Mouse (Mus musculus) embryonic facial prominence, embryonic 15.5 days (tissue): ENCODE data around the gene Fus. TPM values are rescaled to one million over a fixed set of nuclear protein-coding genes. Genes with fewer than 3 reads are reported as not detected.

Source experiments
- ATAC-seq: fragments of 200-750 bp; cut with Nextera tagmentation; 2 replicates; pipeline ENCODE4 v1.8.0; 2017; ENCODE audit warnings: low read depth, moderate TSS enrichment; ENCODE audit not compliant: insufficient number of reproducible peaks, low FRiP score, low TSS enrichment
- H3K27ac ChIP-seq: fragments of 300-500 bp; sonication (generic); replicated peaks from 2 replicates; pipeline ENCODE4 v1.5.1; 2015; ENCODE audit warnings: mild to moderate bottlenecking, inconsistent platforms
- H3K27me3 ChIP-seq: fragments of 300-500 bp; sonication (generic); 2 replicates; pipeline ENCODE4 v1.6.1; 2015; ENCODE audit warnings: inconsistent platforms
- H3K36me3 ChIP-seq: fragments of 300-500 bp; sonication (generic); 2 replicates; pipeline ENCODE4 v1.6.1; 2015; ENCODE audit warnings: mild to moderate bottlenecking, inconsistent platforms
- H3K4me1 ChIP-seq: fragments of 300-500 bp; sonication (generic); 2 replicates; pipeline ENCODE4 v1.6.1; 2015; ENCODE audit warnings: inconsistent platforms
- H3K4me2 ChIP-seq: fragments of 300-500 bp; sonication (generic); replicated peaks from 2 replicates; pipeline ENCODE4 v1.6.1; 2015; ENCODE audit warnings: mild to moderate bottlenecking, inconsistent platforms
- H3K4me3 ChIP-seq: fragments of 300-500 bp; sonication (generic); replicated peaks from 2 replicates; pipeline ENCODE4 v1.5.1; 2015; ENCODE audit warnings: mild to moderate bottlenecking, inconsistent platforms
- H3K9ac ChIP-seq: fragments of 300-500 bp; sonication (generic); 2 replicates; pipeline ENCODE4 v1.6.1; 2015; ENCODE audit warnings: inconsistent platforms
- H3K9me3 ChIP-seq: fragments of 300-500 bp; sonication (generic); replicated peaks from 2 replicates; pipeline ENCODE4 v1.6.1; 2016; ENCODE audit warnings: inconsistent platforms
- WGBS: fragments of 180-500 bp; shearing (Covaris S2); methylation state at CpG from one replicate; pipeline ENCODE4 v1.1.7; 2015; 5-methylcytosine and 5-hydroxymethylcytosine counted together
- polyA plus RNA-seq: library from polyadenylated mRNA; unstranded; fragments of >200 nt; fragmentation: Nextera tagmentation; extraction: Ambion mirVana; gene quantifications from 2 replicates; pipeline ENCODE4 v1.2.1, GENCODE M21; 2015

The Fus gene
- polyA plus RNA-seq, 1 experiment from 2014 or later = 418 TPM

DNA sequence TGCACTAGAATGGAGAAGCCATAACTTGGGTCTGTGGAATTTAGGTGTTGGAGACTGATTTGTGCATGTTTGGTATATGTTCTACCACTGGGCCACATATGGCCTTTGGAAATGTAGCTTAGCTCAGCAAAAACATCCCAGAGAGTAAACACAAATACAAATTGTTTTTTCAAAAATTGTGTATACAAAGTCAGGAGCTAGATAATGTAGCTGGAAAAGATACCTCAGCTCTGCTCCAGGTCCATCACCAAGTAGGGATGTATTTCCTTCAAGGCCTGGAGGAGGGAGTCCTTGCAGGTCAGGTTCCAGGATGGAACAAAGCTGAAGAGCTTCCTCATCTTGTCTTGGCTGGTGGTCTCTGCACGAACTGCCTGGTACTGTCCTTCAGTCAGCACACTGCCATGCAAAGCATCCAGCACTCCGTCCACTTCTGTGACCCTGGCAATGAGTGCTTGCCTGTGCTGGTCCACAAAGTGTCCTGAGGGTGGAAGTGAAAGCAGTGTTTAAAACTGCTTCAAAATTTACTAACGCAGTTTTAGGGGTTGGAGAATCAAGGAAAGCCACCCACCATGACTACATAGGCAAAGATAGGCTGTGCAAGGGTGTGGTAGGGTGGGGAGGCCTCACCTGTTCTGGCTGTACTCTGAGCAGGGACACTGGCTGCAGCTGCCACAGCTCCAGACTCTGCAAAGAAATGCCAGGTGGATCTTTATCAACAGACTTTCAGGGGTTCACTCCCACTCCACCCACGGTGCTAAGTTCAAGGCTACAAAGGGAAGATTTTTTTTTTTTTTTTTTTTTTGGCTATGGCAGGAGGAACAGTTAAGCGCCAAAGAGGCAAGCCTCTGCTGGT, 25.5 kb downstream of the Fus start:
- Histone ChIP-seq H3K27me3 (no peaks in the 10 kb centered on the region), H3K4me2 (peak overlapping the region; percentile 53), H3K27ac (peak overlapping the region; percentile 52), H3K4me3 (peak overlapping the region; percentile 40), H3K36me3 (peaks cover 27% of the 10 kb centered on the region; the same call in 1 of the 2 replicates), H3K9ac (peak overlapping the region; percentile 18; the same call in 1 of the 2 replicates), H3K4me1 (peaks cover 13% of the 10 kb centered on the region), H3K9me3 (no peaks in the 10 kb centered on the region)
- 42% methylated on average over 5 of the region's 5 CpGs for WGBS
- ATAC-seq = 0 out of 2 replicates have a peak, but pooled peaks have one; percentile 16

GRCm38 (mm10) chr7:127993341-127993977, 26.2 kb downstream of the Fus start, which contains the start of gene Pycard:
TSS of gene Pycard (minus strand) at chr7:127993867.
- H3K27me3 ChIP-seq = no peaks in the 10 kb centered on the region
- peak within 1 kb of the TSS; percentile 52 for H3K27ac ChIP-seq
- peak within 1 kb of the TSS; percentile 40 for H3K4me3 ChIP-seq
- ATAC-seq = peak; percentile 59; the same call in 1 of the 2 replicates
- H3K36me3 ChIP-seq = peaks cover 21% of the 10 kb centered on the region; the same call in 1 of the 2 replicates
- peak within 1 kb of the TSS; percentile 53 for H3K4me2 ChIP-seq
- H3K4me1 ChIP-seq = peaks cover 13% of the 10 kb centered on the region
- H3K9me3 ChIP-seq = no peaks in the 10 kb centered on the region
- H3K9ac ChIP-seq = peak within 1 kb of the TSS; percentile 18; the same call in 1 of the 2 replicates
- 11% methylated on average over 18 of the region's 18 CpGs for WGBS

DNA sequence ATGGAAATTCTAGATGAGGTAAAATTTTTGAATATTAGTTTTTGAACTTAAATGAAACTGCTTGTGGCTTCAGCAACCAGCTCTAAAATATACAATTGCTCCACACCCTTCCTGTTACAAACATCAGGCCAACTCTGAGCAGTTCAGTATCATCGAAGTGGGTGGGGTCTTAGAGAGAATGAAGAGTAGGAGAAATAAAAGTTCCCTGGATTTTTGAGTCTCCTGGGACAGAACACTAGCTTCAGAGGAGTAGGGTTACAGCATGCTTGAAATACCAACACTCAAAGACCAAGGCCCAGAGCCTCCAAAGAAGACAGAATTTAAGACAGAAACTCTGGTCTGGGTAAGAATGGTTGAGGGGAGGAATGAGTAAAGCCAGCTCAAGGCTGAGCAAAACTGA, 32.2 kb downstream of the Fus start:
- Histone ChIP-seq H3K27ac (peak overlapping the region; percentile 49; the same call in 1 of the 2 replicates), H3K36me3 (no peaks in the 10 kb centered on the region), H3K4me3 (no peak overlapping the region), H3K4me1 (peaks cover 5% of the 10 kb centered on the region), H3K9ac (no peak overlapping the region), H3K4me2 (no peak overlapping the region), H3K27me3 (no peaks in the 10 kb centered on the region), H3K9me3 (no peaks in the 10 kb centered on the region)
- WGBS = 26% methylated on average over 1 of the region's 1 CpGs
- ATAC-seq = no peak

GRCm38 (mm10) chr7:128000068-128000950, 33.1 kb downstream of the Fus start:
- no peak for ATAC-seq
- Histone ChIP-seq H3K4me1 (peaks cover 11% of the 10 kb centered on the region), H3K36me3 (no peaks in the 10 kb centered on the region), H3K4me2 (no peak overlapping the region), H3K9me3 (no peaks in the 10 kb centered on the region), H3K4me3 (no peak overlapping the region), H3K27ac (no peak overlapping the region), H3K27me3 (no peaks in the 10 kb centered on the region), H3K9ac (no peak overlapping the region)
- 61% methylated on average over 1 of the region's 1 CpGs for WGBS

- Histone ChIP-seq H3K36me3 (no peaks in the 10 kb centered on the region), H3K9ac (no peak overlapping the region), H3K9me3 (no peaks in the 10 kb centered on the region), H3K27ac (no peak overlapping the region; the same call in 1 of the 2 replicates), H3K4me2 (no peak overlapping the region), H3K27me3 (no peaks in the 10 kb centered on the region), H3K4me3 (no peak overlapping the region), H3K4me1 (peaks cover 11% of the 10 kb centered on the region)
- WGBS = 84% methylated on average over 6 of the region's 6 CpGs
- ATAC-seq = no peak
Measured at GRCm38 (mm10) chr7:128003098-128003497, 35.8 kb downstream of the Fus start.

- WGBS = 76% methylated on average over 2 of the region's 2 CpGs
Measured at GRCm38 (mm10) chr7:128003688-128004087, 36.4 kb downstream of the Fus start, which contains the start of gene Trim72. TSS of gene Trim72 (plus strand) at chr7:128003949.

DNA sequence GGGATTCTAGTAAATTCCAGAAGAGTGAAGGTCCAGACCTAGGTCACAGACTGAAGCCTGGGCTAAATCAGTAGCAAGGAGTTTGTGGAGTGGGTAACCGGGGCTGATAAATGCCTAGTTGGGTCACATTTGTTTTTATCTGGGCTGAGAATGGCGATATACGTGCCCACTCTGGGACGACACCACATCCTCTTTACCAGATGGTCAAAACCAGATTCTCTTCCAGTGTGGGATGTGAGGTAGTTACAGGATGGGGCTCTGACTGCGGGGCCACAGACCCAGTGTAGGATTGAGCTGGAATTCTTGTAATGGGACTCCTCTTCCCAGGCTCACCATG, 36.9 kb downstream of the Fus start:
- H3K36me3 ChIP-seq = no peaks in the 10 kb centered on the region
- peak overlapping the region; percentile 34 for H3K4me3 ChIP-seq
- WGBS = 54% methylated on average over 5 of the region's 5 CpGs
- 0 out of 2 replicates have a peak, but pooled peaks have one; percentile 32 for ATAC-seq
- H3K27me3 ChIP-seq = no peaks in the 10 kb centered on the region
- no peaks in the 10 kb centered on the region for H3K9me3 ChIP-seq
- H3K4me2 ChIP-seq = peak overlapping the region; percentile 46
- peaks cover 11% of the 10 kb centered on the region for H3K4me1 ChIP-seq
- peak overlapping the region; percentile 82 for H3K27ac ChIP-seq
- H3K9ac ChIP-seq = no peak overlapping the region

More at GRCm38 (mm10) chr7:128003688-128004087, 36.4 kb downstream of the Fus start, which contains the start of gene Trim72:
- peaks cover 11% of the 10 kb centered on the region for H3K4me1 ChIP-seq
- ATAC-seq = no peak
- H3K9me3 ChIP-seq = no peaks in the 10 kb centered on the region
- peak within 1 kb of the TSS; percentile 82 for H3K27ac ChIP-seq
- H3K9ac ChIP-seq = no peak within 1 kb of the TSS; the same call in 1 of the 2 replicates
- H3K36me3 ChIP-seq = no peaks in the 10 kb centered on the region
- peak within 1 kb of the TSS; percentile 34 for H3K4me3 ChIP-seq
- peak within 1 kb of the TSS; percentile 46 for H3K4me2 ChIP-seq
- no peaks in the 10 kb centered on the region for H3K27me3 ChIP-seq

- Histone ChIP-seq H3K4me2 (peak overlapping the region; percentile 46), H3K9me3 (no peaks in the 10 kb centered on the region), H3K9ac (no peak overlapping the region; the same call in 1 of the 2 replicates), H3K27me3 (no peaks in the 10 kb centered on the region), H3K4me3 (peak overlapping the region; percentile 34), H3K27ac (peak overlapping the region; percentile 82), H3K36me3 (no peaks in the 10 kb centered on the region), H3K4me1 (peaks cover 11% of the 10 kb centered on the region)
- WGBS = 13% methylated on average over 35 of the region's 35 CpGs
- ATAC-seq = peak; percentile 72; the same call in 1 of the 2 replicates
Measured at GRCm38 (mm10) chr7:128004487-128005362, 37.5 kb downstream of the Fus start.

DNA sequence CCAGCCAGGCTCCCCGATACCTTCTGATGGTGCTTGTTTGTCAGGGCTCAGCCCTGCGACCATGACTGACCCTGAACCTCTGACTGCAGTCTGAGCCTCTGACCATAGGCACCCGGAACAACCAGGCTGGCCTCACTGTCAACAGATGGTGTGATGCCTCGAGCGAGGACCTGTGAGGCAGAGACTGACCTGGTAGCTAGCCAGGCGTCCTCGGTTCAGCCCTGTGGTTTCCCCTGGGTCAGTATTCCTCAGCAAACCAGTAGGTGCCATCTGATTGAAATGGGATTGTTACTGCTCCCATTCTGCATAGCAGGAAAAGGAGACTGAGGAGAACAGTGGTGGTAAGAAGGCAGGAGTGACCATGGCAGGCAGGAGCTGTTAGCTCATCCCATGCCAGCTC, 38.9 kb downstream of the Fus start:
- H3K36me3 ChIP-seq = no peaks in the 10 kb centered on the region
- H3K4me1 ChIP-seq = peaks cover 11% of the 10 kb centered on the region
- H3K4me2 ChIP-seq = no peak overlapping the region
- no peak for ATAC-seq
- H3K4me3 ChIP-seq = no peak overlapping the region
- H3K27ac ChIP-seq = 0 out of 2 replicates have a peak overlapping the region, but pooled peaks have one; percentile 82
- H3K9ac ChIP-seq = no peak overlapping the region
- 74% methylated on average over 7 of the region's 7 CpGs for WGBS
- H3K9me3 ChIP-seq = no peaks in the 10 kb centered on the region
- H3K27me3 ChIP-seq = no peaks in the 10 kb centered on the region
